Mouse (Mus musculus) mesoderm, embryonic 11.5 days (tissue): Measurements from ENCODE around the gene Cage1.

Experiments used
- DNase-seq: peaks from one replicate; pipeline ENCODE4 v3.0.0-alpha.2; 2012; ENCODE audit warnings: low read depth, low spot score

Cage1 gene

GRCm38 (mm10) chr13:38037044-38037687 is at the start of gene Cage1:
Gene Cage1 (minus strand): TSS chr13:38037069.
- DNase-seq = peak; percentile 98

DNA sequence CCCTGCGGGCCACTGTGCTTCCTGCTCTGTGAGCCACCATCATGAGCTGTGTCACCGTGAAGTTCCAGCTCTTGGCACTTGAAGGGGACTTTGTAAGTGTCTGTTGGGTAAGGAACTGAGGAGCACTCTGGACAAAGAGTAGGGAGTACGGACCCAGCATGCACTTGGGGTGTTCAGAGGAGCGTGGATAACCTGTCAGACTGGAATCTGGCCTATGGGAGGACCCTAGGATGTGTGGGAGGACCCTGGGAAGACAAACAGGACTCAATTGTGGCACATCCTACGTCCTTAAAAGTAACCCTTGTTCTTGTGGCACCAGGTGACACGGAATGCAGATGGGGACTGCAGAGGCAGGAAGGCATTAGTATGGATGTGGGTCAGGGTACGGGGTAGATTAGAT is 44.3 kb upstream of the Cage1 start:
- no peak for DNase-seq

DNA sequence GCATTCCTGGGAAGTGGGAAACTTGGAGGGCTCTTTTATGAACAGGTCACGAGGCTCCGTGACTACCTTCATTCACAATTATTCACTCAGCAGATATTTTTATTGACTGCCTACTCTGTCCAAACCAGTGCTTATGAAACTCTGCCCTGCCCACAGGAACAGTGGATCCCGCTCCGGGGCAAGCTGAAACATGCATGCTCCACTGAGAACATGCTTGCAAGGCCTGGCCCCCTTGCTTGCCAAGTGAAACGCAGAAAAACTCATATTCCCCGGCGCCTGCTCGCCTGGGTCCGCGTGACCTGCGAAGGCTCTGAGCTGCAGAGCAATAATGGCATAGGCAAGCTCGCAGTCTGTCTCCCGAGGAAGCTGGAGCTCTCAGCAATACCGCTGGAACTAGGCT is 43.9 kb upstream of the Cage1 start:
- DNase-seq = no peak

DNA sequence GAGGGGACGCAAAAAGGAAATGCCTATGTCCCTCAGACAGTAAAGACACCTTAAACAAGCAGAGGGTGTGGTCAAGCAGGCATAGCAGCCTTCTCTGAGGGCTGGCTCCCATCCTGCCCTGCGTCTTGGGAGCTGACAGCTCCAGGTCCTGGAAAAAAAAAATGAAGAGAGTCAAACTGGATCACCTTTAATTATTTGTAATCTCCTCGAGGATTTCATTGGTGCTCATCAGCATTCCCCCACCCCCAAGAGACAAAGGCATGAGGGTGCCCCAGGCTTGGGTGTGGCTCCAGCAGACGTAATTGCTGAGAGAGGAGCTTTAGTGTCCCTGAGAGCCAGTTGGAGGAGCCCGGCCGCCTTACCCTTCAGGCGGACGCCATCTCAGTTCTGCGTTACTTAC is 43.1 kb upstream of the Cage1 start:
- DNase-seq = no peak

DNA sequence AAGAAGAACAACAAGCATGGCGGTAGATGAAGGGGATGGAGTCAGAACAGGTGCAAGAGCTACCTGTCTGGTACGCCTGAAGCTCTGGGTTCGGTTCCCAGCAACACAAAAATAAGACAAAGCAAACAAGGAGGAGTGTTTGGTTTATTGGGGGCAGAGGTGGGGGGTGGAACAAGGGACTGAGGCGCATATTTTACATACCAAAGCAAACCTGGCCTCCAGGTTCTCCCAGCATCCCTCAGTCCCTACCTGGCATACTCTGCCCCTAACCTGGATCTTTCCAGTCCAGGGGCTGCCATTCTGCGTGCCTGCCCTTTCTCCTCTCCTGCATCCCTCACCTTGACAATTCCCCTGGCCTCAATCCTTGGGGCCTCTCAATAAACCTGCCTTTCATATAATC is 42.5 kb upstream of the Cage1 start:
- DNase-seq = no peak

DNA sequence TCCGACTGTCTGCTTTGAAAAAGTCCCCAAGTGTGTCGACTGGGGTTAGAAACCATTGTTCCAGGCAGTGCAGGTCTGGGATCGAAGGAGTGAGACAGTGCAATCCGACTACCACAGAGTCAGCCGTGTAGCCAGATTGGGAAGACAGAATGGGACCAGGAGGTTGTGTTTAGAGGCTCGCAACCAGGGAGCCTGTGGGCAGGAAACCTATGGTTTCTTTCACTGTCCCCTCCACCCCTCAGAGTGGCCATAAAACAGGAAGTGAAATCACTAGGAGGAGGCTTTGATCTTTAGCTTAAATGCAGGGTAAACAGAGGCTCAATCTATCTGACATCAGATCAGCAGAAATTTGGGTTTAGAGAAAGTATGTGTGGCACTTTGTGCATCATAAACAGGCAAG is 42.0 kb upstream of the Cage1 start:
- no peak for DNase-seq

GRCm38 (mm10) chr13:38077113-38077512 is 40.2 kb upstream of the Cage1 start:
- DNase-seq = no peak

DNA sequence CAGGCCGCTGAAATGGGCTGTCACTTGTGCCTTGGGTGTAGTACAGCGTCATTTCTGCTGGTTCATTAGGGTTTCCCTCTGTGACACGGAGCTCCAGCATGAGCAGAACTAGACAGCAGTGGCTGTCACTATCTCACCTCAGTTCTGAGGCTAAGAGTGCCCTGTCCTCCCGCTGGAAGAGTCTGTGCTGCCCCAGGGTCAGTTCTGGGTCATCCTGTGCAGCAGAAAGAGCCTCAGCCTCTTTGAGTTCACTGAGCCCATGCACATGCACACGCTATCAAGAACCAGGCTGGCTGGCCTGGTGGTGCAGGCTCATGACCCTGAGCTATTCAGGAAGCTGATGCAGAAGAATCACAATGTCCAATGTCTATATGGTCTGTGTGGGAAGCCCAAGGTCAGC is 37.5 kb upstream of the Cage1 start:
- no peak for DNase-seq

GRCm38 (mm10) chr13:38073374-38074307 is 36.8 kb upstream of the Cage1 start:
- no peak for DNase-seq

DNA sequence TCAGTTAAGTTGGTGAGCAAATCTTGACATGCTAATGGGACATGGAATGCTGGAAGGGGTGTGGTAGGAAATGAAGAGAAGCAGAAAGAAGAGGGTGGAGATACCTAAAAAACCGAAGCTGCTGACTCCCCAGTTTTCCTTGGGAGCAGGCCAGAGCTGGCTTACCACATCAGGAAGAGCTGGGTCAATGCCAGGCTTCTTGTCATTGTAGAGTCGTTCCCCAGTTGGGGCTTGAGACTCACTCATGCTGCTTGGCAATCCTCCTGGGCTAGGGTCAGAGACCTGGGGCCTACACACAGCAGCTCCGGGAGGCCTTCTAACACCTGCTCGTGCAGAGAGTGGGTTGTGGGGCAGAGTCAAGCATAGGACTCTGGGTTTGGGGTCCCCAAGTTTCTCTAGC is 34.1 kb upstream of the Cage1 start:
- no peak for DNase-seq

DNA sequence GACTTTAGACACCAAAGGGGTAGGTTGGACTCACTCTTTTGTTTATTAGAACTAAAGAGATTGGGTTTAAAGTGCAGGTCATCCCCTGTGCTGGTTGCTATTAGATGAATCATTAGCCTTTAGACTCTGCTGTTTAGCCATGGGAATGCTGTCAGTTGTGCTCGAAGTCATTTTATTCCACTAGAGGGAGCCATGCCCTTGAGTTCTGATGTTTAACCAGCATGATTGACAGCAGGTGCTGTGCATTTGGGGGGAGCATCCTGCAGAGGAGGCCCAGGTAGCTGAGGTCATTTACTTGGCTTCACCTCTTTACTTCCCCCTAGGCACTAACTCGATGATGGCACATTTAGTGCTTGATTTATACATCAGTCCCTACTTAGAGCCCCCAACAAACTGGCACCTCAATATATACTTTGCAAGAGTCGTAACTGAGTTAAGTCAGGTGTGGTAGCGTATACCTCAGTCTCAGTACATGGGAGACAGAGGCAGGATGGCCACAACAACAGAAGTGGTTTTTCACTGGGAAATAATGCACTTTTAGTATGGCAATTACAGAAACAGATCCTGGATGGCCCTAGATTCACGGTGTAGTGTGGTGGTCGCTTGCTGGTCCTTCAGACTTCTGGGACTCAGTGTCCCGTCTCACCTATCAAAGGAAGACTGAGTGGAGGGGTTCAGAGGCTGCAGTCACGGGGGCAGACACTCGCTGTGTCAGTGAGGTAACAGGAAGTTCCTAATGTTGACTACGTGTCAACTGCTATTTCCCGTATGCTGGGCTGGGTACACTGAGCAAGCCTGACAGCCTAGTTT is 28.2 kb upstream of the Cage1 start:
- DNase-seq = peak; percentile 71

DNA sequence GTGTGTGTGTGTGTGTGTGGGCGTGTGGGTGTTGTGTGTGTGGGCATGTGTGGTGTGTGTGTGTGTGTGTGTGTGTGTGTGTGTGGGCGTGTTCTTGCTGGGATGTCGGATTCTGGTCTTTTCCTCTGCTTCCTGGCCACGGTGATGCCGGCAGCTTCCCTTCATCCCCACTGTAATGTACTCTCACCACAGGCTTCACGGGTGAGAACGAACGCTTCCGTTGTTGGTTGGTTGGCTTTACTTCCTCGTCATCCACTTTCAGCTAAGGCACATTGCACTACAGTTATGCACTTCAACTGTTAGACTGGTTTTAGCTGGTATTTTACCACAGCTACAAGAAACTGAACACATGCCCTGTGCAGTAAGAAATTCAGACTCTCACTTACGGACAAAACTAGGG is 25.8 kb upstream of the Cage1 start:
- no peak for DNase-seq

DNA sequence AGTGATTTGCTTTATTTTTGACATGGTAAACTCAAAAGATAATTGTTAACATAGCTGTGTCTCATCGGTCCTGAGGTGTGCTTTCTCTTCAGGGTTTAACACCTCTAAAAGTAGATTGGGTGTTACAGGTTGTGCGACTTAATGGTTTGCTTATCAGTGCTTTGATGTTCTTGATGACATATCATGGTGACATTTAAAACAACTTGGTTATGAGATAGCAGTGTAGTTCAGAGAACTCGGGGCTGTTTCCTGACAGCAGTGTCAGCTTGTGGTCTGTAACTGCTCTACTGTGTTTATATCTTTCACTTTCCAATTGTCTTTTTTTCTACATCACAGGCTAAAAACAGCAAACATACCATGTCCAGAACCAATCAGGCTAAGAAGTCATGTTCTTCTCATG is 13.0 kb upstream of the Cage1 start:
- DNase-seq = no peak

GRCm38 (mm10) chr13:38037811-38038210 is 942 bp upstream of the Cage1 start:
- peak; percentile 13 for DNase-seq

DNA sequence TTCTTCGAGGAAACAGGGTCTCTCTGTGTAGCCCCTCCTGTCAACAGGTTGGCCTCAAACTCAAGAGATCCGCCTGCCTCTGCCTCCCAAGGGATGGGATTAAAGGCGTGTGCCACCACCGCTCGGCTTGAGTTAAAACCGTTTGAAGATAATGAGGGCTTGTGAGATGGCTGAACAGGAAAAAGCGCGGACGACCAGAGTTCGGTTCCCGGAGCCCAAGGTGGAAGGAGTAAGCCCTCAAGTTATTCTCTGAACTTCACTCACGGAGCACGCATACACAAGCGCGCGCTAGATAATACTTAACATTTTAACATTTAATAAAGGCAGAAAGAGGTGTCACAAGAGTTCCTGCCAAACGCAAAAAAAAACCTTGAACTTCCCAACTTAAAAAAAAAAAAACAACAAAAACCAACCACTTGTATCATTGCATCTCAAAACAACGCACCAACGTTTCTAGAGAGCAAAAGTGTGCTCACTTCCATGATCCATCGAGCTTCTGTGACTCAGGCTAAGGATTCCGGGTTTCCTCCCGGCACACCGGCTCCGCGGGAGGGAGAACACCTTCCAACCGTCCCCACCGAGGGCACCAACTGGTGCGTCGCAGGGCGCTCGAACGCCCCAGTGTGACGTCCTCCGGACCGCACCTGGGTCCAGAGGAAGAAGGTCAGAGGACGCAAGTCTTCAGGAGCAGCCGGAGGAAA is 376 bp downstream of the Cage1 start, which contains the start of gene Riok1:
Riok1 (plus strand) TSS at position 653 of the 701 bp plus-strand sequence.
- no peak for DNase-seq

- no peak for DNase-seq
Observed at GRCm38 (mm10) chr13:38028407-38028806, 8.5 kb downstream of the Cage1 start.

DNA sequence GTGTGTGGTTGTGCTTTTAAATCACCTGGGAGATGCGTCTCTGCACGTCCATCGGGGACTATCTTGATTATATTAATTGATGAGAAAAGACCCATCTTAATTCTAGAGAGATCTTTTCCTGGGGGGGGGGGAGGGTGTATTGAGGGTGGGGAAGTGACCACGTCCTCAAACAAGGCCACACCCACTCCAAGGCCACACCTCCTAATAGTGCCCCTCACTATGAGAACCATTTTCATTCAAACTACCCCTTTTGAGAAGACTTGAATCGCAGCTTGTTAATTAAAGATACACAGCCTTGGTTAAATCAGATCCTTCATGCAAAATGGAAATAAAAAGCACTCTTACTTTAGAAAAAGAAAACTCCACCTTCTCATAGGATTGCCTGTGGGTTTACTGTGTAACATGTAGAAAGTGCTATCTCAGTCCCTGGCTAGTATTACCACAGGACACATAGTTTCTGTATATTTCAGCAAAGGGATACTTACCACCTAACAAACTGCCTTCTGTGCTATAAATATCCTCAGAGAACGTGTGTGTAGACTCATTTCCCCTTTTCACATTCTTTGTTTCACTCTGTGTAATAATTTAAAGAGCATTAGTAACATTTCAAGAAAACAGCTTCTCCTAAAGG is 9.1 kb downstream of the Cage1 start:
- no peak for DNase-seq

GRCm38 (mm10) chr13:38025874-38026273 is 11.0 kb downstream of the Cage1 start:
- DNase-seq = no peak

DNA sequence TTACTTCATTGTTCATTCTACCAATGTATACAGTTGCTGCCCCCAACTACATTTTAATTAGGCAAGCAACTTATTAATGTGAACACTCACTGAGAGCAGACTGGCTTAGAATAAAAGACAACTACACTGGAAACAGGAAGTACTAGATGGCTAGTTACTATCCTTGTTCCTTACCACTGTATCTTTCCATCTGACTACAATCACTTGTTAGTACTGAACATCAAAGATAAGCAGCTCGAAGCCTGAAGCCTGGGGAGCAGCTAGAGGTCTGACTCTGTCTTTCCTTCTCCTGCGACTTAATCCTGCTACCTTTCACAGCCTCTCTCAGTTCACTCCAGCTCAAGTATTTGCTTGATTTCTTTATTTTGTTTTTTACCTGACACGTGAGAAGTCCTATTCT is 18.1 kb downstream of the Cage1 start:
- no peak for DNase-seq

DNA sequence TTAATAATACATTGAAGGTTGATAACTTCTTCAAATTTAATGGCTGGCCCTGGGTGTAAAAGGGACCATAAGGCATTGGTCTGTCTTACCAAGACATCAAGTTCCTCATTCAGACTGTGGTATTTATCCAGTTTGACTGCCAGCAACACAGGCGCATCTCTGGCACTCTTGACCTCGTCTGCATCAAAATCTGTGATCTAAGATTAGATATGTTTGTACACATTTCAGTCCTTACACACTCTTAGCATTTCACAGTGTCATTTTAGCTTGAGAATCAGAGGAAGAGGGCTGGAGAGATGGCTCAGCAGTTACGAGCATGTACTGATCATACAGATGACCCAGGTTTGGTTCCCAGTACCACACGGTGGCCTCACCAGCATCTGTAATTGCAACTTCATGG is 21.3 kb downstream of the Cage1 start:
- DNase-seq = no peak

DNA sequence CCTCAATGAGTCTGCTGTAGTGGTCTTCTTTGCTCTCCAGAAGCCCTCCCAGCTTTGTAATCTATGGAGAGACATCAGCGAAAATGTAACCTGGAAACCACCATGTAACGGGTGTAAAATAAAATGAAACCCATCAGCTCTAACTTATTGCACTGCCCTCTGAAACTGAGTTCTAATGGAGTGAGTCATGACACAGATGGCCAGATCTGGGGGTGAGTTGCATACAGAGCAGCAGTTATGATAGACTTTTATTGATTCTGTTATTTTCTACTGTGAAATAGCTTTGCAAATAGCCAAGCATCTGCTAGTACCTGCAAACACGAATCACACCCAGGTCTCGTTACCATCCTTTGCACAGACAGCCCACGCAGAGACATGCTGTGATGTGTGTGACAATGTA is 24.4 kb downstream of the Cage1 start:
- DNase-seq = no peak
